Mouse (Mus musculus) MEL-GATA-1-ER (cell line): Measurements from ENCODE around the gene Gm20388.

Experiments
- DNase-seq: peaks from one replicate; pipeline ENCODE4 v3.0.0-alpha.2; 2012; ENCODE audit warnings: low read depth; ENCODE audit errors: extremely low read depth

Gene Gm20388

GRCm38 (mm10) chr8:123298301-123298700, 3387.7 kb downstream of the Gm20388 start:
- DNase-seq: no peak

DNA sequence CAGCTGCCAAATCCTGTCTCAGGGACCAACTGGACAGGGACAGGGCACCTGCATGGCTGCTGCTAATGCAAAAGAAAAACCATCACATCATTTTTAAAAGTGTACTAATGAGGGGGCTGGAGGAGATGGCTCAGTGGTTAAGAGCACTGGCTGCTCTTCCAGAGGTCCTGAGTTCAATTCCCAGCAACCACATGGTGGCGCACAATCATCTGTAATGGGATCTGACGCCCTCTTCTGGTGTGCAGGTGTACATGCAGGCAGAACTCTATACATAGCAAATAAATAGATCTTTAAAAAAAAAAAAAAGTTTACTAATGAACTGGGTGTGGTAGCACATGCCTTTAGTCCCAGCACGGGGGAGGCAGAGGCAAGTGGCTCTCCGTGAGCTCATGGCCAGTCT, 3398.1 kb downstream of the Gm20388 start:
- DNase-seq: no peak

DNA sequence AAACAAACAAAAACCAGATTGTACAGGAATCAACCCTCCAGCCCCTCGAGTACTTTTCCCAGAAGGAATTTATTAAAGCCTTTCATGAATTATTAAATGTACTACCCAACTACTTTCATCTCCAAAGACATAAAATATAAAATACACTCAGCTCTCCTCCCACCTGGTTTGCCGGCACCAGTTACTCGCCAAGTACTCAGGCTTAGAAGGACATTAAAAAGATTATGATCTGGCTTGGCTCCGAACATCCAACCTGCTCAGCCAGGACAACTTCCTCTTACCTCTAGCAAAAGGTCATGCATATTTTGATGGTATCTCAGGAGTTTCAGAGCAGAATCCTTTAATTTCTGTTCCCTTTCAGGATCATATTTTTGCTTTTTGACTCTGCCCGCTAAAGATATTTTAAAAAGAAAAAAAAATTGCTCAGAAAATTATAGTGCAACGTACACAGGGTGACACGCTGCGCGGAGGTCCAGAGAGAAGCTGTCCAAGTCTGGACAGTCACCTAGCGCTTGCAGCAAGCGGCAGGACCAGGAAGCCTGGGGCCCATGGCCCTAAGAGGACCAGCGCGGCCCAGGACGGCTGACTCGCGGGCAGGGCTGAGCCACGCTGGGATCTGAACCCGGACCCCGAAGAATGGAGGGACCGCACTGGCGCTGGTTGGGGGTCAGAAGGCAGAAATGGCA, 3407.3 kb downstream of the Gm20388 start:
- no peak for DNase-seq

DNA sequence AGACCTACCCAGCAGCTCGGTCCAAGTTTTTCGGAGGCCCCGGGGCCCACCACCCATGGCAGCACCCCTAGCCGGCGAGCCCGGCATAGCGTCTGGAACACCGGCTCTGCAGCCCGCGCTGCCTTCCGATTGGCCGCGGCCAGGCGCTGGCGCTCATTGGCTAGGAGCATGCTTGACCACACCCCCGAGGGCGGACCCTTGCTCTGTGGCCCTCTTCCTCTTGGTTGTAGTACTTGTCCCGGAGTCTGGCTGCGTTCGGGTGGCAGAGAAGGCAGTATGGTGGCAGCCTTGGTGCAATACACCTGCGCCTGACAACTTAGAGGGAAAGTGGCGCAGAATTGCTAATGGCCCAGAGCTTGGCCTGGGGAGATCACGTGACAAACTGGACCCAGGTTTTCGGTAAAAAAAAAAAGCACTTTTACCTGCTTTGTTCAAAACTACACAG, 3407.8 kb downstream of the Gm20388 start, which contains the start of gene Fanca:
Gene Fanca (minus strand): TSS at position 110 of the 445 bp plus-strand sequence.
- DNase-seq: peak; percentile 83

GRCm38 (mm10) chr8:123319522-123320164, 3409.0 kb downstream of the Gm20388 start:
- DNase-seq: peak; percentile 46

DNA sequence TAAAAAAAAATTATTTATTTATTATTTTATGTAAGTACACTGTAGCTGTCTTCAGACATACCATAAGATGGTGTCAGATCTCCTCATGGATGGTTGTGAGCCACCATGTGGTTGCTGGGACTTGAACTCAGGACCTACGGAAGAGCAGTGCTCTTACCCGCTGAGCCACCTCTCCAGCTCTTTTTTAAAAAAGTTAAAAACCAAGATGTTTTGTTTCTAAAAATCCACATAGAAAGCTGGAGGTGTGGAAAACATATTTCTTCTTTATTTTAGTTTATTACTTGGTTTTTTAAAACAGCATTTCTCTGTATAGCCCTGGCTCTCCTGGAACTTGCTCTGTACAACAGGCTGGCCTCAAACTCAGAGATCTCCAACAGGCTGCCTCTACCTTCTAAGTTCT, 3417.9 kb downstream of the Gm20388 start:
- no peak for DNase-seq

DNA sequence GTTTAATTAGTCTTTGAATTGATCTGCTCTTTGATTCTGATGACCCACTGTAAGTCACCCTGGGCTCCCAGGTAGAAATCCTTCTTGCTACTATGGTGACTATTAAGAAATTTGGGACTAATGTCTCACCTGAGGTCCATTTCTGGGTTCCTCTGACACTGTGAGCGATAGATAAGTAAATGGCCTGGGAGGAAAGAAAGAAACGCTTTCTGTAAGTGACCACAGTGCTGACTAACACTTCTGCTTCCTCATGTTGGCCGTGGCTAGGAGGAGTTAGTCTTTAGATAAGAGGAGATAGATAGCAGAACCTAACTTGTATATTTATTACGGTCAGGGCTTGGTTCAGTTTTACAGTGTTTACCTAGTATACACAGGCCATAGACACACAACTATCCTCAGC, 3418.7 kb downstream of the Gm20388 start:
- peak; percentile 31 for DNase-seq

- no peak for DNase-seq
These were observed 3419.3 kb downstream of the Gm20388 start for GRCm38 (mm10) chr8:123329961-123330360.

- DNase-seq: no peak
These were observed 3420.1 kb downstream of the Gm20388 start for GRCm38 (mm10) chr8:123330701-123331100.

- no peak for DNase-seq
These were observed 3420.7 kb downstream of the Gm20388 start for GRCm38 (mm10) chr8:123331301-123331700.

- DNase-seq: peak; percentile 70
These were observed 3421.2 kb downstream of the Gm20388 start for GRCm38 (mm10) chr8:123331810-123332209.

GRCm38 (mm10) chr8:123332262-123333090, 3421.8 kb downstream of the Gm20388 start, which contains the start of gene Spire2:
Gene Spire2, plus strand, starts transcription at chr8:123332713.
- DNase-seq: peak; percentile 51

DNA sequence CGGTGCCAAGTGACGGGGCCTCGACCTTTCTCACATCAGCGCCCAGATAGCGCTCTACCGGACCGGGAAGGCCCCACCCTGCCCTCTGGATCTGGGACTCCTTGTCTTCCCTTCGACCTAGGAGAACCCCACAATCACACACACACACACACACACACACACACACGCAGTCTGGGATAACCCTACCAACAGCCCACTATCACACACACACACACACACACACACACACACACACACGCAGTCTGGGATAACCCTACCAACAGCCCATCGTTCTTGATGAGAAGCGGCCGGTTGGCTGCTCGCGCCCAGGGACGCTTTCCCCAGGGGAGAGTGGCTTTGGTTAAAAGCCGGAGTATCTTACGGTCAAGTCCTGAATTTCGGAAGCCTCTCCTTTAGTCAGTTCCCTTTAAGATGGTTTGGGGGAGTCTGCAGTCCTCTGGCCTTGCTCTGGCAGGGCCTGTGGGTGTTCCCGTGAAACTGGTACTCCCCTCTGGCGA, 3422.5 kb downstream of the Gm20388 start:
- DNase-seq: no peak

DNA sequence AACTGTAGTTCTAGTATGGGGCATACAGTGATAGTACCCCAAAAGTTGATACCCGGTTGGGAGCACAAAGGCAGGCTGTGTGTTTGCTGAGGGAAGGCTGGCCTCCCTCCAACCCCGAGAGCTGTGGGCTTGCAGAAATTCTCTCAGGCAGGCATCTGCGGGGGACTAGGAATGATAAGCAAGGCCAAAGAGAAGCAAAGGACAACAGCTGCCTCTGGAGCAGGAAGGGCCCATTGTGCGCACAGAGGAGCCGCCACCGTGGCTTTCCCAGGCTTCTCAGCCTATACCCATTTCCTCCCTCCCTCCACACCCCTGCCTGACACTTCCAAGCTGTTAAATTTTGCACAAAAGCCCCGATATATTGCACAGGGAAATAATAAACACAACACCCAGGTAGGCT, 3423.2 kb downstream of the Gm20388 start:
- DNase-seq: no peak

- DNase-seq: no peak
These were observed 3423.8 kb downstream of the Gm20388 start for GRCm38 (mm10) chr8:123334467-123334866.

DNA sequence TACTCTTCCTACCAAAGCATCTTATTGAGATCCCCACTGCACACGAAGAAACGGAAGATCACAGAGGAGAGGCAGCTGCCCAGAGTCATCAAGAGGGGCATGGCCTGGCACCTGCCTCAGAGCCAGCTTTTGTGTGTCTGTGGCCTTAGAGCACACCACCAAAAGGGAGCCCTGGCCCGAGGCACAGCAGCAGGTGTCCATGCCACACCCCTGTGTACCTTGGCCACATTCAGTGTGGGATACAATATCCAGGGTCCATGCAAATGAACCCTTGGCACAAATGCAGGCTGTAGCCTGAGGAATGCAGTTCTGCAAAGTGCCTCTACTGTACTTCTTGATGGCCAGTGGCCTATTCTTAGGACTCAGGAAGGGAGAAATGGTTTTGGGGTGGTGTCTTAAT, 3426.8 kb downstream of the Gm20388 start:
- no peak for DNase-seq

- peak; percentile 38 for DNase-seq
These were observed 3429.4 kb downstream of the Gm20388 start for GRCm38 (mm10) chr8:123340071-123340470.

DNA sequence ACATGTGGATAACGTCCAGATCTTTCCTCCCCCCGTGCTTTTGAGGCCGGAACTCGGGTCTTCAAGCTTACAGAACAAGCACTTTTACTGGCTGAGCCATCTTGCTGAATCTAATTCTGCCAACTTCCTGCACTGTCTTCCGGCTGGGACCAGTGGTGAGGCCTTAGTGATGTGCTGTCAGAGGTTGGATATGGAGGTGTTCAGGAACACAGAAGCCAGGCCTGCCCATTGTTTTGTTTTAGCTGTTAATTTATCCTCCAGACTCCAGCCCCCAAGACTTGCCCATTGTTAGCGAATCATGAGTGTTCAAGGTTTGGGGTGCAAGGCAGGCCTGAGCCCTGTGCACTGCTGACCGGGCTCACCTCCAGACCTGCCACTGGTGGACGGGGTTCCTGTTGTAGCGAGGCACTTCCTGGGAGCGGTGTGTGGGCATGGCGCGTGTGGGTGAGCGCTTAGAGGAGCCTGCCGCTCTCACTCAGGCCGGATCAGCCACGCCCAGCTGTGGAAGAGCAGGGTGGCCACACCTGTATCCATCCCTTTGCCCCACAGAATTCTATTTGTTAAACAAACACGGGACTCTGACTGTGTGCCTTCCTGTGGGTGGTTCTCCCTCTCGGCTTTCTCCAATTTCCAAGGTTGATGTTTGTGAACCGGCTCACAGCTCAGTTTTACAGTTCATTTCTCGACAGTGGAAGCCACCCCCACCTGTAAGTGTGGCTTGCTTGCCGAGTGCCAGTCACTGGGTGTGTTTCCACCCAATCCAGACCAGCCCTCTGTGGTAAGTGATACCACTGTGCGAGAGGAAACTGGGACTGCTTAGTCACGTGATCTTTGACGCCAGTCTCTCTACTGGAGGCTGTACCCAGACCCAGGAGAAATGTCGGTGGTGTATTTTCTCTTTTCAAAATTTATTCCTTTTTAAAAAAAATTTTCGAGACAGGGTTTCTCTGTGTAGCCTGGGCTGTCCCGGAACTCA, 3430.7 kb downstream of the Gm20388 start:
- DNase-seq: no peak

- no peak for DNase-seq
These were observed 3431.6 kb downstream of the Gm20388 start for GRCm38 (mm10) chr8:123342253-123342652.

GRCm38 (mm10) chr8:123342911-123343310, 3432.3 kb downstream of the Gm20388 start:
- DNase-seq: no peak

DNA sequence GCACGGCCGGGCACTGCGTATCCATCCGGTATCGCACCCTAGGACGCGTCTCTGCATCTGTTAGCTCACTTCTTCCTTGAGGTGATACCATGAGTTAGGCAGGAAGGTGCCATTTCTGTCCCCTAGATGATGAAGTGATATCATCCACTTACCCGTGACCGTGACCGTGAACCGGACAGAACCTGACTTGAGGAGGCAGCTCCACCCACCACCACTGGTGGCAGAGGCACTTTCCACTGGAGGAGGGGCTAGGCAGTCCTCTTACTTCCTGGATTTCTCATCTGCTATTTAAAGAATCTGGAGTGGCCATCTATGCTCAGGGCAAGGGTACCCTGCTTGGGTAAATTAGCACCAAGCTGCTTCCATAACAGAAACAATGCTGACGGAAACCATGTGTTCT, 3432.8 kb downstream of the Gm20388 start:
- DNase-seq: no peak
